Mouse (Mus musculus): ENCODE results near the gene Ints2.

Gene Ints2

DNA sequence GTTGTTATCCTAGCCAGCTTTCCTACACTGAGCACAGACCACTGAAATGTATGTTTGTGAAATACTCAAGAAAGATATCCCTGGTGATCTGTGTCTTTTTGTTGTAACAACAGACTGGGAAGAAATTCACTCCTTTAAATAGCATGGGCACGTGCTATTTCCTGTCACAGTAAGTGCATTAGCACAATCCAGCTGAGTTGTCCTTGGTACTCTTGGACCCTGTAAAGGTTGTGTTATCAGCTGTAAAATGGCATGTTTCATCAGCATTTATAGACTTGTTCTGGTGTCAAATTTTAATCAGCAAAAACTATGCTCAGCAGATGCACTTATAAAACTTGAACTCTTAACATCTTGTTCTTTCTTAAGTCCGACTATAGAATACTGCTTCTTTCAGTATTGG, 86.6 kb downstream of the Ints2 start:
- no peak for DNase-seq
